8 mouse cellular contexts compared by ENCODE assay signal in genomic region chr12:34664758-34665157, GRCm38 (mm10).
DNase-seq lines count a peak whose midpoint lies in the region; ATAC-seq and TF ChIP-seq lines count a peak whose summit lies in the region.

No protein-coding gene starts in this region.

- H3K4me2 ChIP-seq in intestine, postnatal 0 days (replicated peaks; ENCODE audit: low read depth): no peak overlapping the region
- H3K4me2 ChIP-seq in intestine, embryonic 15.5 days (replicated peaks): no peak overlapping the region
- no peak overlapping the region for H3K4me2 ChIP-seq in forebrain, embryonic 12.5 days
- H3K4me2 ChIP-seq in hindbrain, embryonic 14.5 days (replicated peaks): no peak overlapping the region
- no peak overlapping the region for H3K4me2 ChIP-seq in myocyte (ENCODE audit: low read depth)
- no peak overlapping the region for H3K4me2 ChIP-seq in stomach, postnatal 0 days (replicated peaks; ENCODE audit: low read depth)

- no peak for TF ChIP-seq POLR2A in myocyte (IDR thresholded peaks at IDR 0.05; ENCODE audit: insufficient read length, low read depth)

- no peaks in the 10 kb centered on the region for H3K4me1 ChIP-seq in intestine, postnatal 0 days (replicated peaks; ENCODE audit: control insufficient read depth, insufficient read depth, low read length)
- H3K4me1 ChIP-seq in intestine, embryonic 15.5 days (replicated peaks): no peaks in the 10 kb centered on the region
- no peaks in the 10 kb centered on the region for H3K4me1 ChIP-seq in forebrain, embryonic 12.5 days
- no peaks in the 10 kb centered on the region for H3K4me1 ChIP-seq in hindbrain, embryonic 14.5 days (replicated peaks; ENCODE audit: control insufficient read depth, insufficient read depth, low read length)
- no peaks in the 10 kb centered on the region for H3K4me1 ChIP-seq in stomach, postnatal 0 days (replicated peaks; ENCODE audit: control insufficient read depth, insufficient read depth)

- intact Hi-C loops in left cerebral cortex, postnatal 10 days (cut with DNase I): loop anchor here (2.0 to 10.0 kb wide), 3 partner anchors 240 to 518 kb away; no protein-coding TSS in a partner anchor

- H3K27ac ChIP-seq in intestine, postnatal 0 days (ENCODE audit: low read depth, low read length): no peak overlapping the region
- H3K27ac ChIP-seq in intestine, embryonic 15.5 days: no peak overlapping the region
- no peak overlapping the region for H3K27ac ChIP-seq in forebrain, embryonic 12.5 days
- no peak overlapping the region for H3K27ac ChIP-seq in hindbrain, embryonic 14.5 days
- no peak overlapping the region for H3K27ac ChIP-seq in stomach, postnatal 0 days (replicated peaks)

- no peak overlapping the region for H3ac ChIP-seq in myocyte (ENCODE audit: control insufficient read depth, insufficient read length)

- no peaks in the 10 kb centered on the region for H3K27me3 ChIP-seq in intestine, postnatal 0 days (replicated peaks; ENCODE audit: control insufficient read depth, insufficient read depth, low read length)
- no peaks in the 10 kb centered on the region for H3K27me3 ChIP-seq in intestine, embryonic 15.5 days (replicated peaks)
- no peaks in the 10 kb centered on the region for H3K27me3 ChIP-seq in forebrain, embryonic 12.5 days
- H3K27me3 ChIP-seq in hindbrain, embryonic 14.5 days (ENCODE audit: control insufficient read depth, insufficient read depth, low read length): no peaks in the 10 kb centered on the region
- H3K27me3 ChIP-seq in myocyte (ENCODE audit: control insufficient read depth, insufficient read depth, insufficient read length): peaks cover 4% of the 10 kb centered on the region
- H3K27me3 ChIP-seq in stomach, postnatal 0 days (ENCODE audit: control insufficient read depth, insufficient read depth, low read length): no peaks in the 10 kb centered on the region

- TF ChIP-seq CTCF in intestine, postnatal 0 days (IDR thresholded peaks at IDR 0.05; ENCODE audit: low read depth): peak; percentile 83
- peak; percentile 89 for TF ChIP-seq CTCF in stomach, postnatal 0 days (IDR thresholded peaks at IDR 0.05; ENCODE audit: low read depth)

- WGBS in intestine, postnatal 0 days: 8% methylated on average over 3 of the region's 3 CpGs
- 9% methylated on average over 3 of the region's 3 CpGs for WGBS in intestine, embryonic 15.5 days
- WGBS in forebrain, embryonic 12.5 days: 6% methylated on average over 3 of the region's 3 CpGs
- WGBS in hindbrain, embryonic 14.5 days: 9% methylated on average over 3 of the region's 3 CpGs
- WGBS in stomach, postnatal 0 days: 7% methylated on average over 3 of the region's 3 CpGs

- no peaks in the 10 kb centered on the region for H3K79me2 ChIP-seq in myocyte (ENCODE audit: control insufficient read depth, insufficient read depth)

- H3K36me3 ChIP-seq in intestine, postnatal 0 days (ENCODE audit: control insufficient read depth, insufficient read depth): no peaks in the 10 kb centered on the region
- H3K36me3 ChIP-seq in intestine, embryonic 15.5 days: no peaks in the 10 kb centered on the region
- H3K36me3 ChIP-seq in forebrain, embryonic 12.5 days (replicated peaks): no peaks in the 10 kb centered on the region
- H3K36me3 ChIP-seq in hindbrain, embryonic 14.5 days (replicated peaks; ENCODE audit: control insufficient read depth, insufficient read depth): no peaks in the 10 kb centered on the region
- H3K36me3 ChIP-seq in myocyte (ENCODE audit: control insufficient read depth, insufficient read depth): no peaks in the 10 kb centered on the region
- H3K36me3 ChIP-seq in stomach, postnatal 0 days (ENCODE audit: control insufficient read depth, insufficient read depth, low read length): no peaks in the 10 kb centered on the region

- TF ChIP-seq EP300 in stomach, postnatal 0 days (optimal IDR thresholded peaks at IDR 0.05): no peak

- ATAC-seq in intestine, postnatal 0 days: no peak
- ATAC-seq in intestine, embryonic 15.5 days: no peak
- 0 out of 2 replicates have a peak, but pooled peaks have one; percentile 33 for ATAC-seq in forebrain, embryonic 12.5 days (ENCODE audit: low FRiP score)
- peak; percentile 72; the same call in 1 of the 2 replicates for ATAC-seq in hindbrain, embryonic 14.5 days (ENCODE audit: low FRiP score)
- no peak for ATAC-seq in stomach, postnatal 0 days (ENCODE audit: low FRiP score, low TSS enrichment)

- DNase-seq in brain, embryonic 18.5 days (ENCODE audit: low read depth, low spot score): peak; percentile 58
- peak; percentile 84 for DNase-seq in hindbrain, embryonic 14.5 days (ENCODE audit: low spot score)
- DNase-seq in left cerebral cortex, postnatal 10 days (ENCODE audit: extremely low spot score in 1 of 2, low spot score in 2 of 2): peak; percentile 67 to 70
- DNase-seq in stomach, postnatal 0 days (ENCODE audit: low spot score): peak; percentile 72

- no peaks in the 10 kb centered on the region for H3K9me3 ChIP-seq in intestine, postnatal 0 days (ENCODE audit: control insufficient read depth)
- H3K9me3 ChIP-seq in intestine, embryonic 15.5 days: no peaks in the 10 kb centered on the region
- no peaks in the 10 kb centered on the region for H3K9me3 ChIP-seq in forebrain, embryonic 12.5 days
- H3K9me3 ChIP-seq in hindbrain, embryonic 14.5 days (ENCODE audit: control insufficient read depth, low read length): no peaks in the 10 kb centered on the region
- H3K9me3 ChIP-seq in stomach, postnatal 0 days (ENCODE audit: control insufficient read depth, low read length): no peaks in the 10 kb centered on the region

- no peak overlapping the region for H3K9ac ChIP-seq in intestine, postnatal 0 days (ENCODE audit: low read depth, low read length)
- no peak overlapping the region for H3K9ac ChIP-seq in intestine, embryonic 15.5 days
- H3K9ac ChIP-seq in forebrain, embryonic 12.5 days: no peak overlapping the region
- no peak overlapping the region for H3K9ac ChIP-seq in hindbrain, embryonic 14.5 days
- H3K9ac ChIP-seq in stomach, postnatal 0 days (ENCODE audit: low read length): no peak overlapping the region

- H3K4me3 ChIP-seq in intestine, postnatal 0 days (ENCODE audit: low read depth, low read length): no peak overlapping the region
- no peak overlapping the region for H3K4me3 ChIP-seq in intestine, embryonic 15.5 days (replicated peaks)
- no peak overlapping the region for H3K4me3 ChIP-seq in forebrain, embryonic 12.5 days (replicated peaks)
- no peak overlapping the region for H3K4me3 ChIP-seq in hindbrain, embryonic 14.5 days (replicated peaks; ENCODE audit: low read length)
- no peak overlapping the region for H3K4me3 ChIP-seq in myocyte
- no peak overlapping the region for H3K4me3 ChIP-seq in stomach, postnatal 0 days (ENCODE audit: low read depth, low read length)

TF ChIP-seq in myocyte, 11 proteins besides CTCF, POLR2A, EP300 and RAD21:
- no peak for TF ChIP-seq SRF (IDR thresholded peaks at IDR 0.05; ENCODE audit: control insufficient read depth, insufficient read length, low read depth)
- TF ChIP-seq MYOD1 (IDR thresholded peaks at IDR 0.05; ENCODE audit: control insufficient read depth in 1 of 3, insufficient read length in 2 of 3, low read depth in 2 of 3): peak in 2 of 3 experiments; percentile 31
TF ChIP-seq in myocyte: peak in this region for 1.

Comparison
In these comparisons a context has a peak if more than half of its experiments do, and no peak if none do; other contexts are left out.
1. ATAC-seq: peak in forebrain, embryonic 12.5 days (single experiment) and hindbrain, embryonic 14.5 days (single experiment); none in intestine, postnatal 0 days (single experiment), intestine, embryonic 15.5 days (single experiment) and stomach, postnatal 0 days (single experiment).
2. Peak in every context shown above with its lines, with median percentiles within 50 percentile points of each other: DNase-seq.